Mouse (Mus musculus) thymus, adult 2 months (tissue): ENCODE measurements around the gene Boll.
"Not testable (repeated sequence)": the region's sequence is repeated elsewhere in the genome, so short reads cannot be mapped to it uniquely, and the experiment has no call there.

Experiments used
- CTCF ChIP-seq: fragments of 200-500 bp; IDR thresholded peaks from 2 replicates; pipeline ENCODE4 v1.5.1; 2012; ENCODE audit warnings: mild to moderate bottlenecking, control low read depth, low read length, moderate library complexity, borderline replicate concordance; ENCODE audit not compliant: control insufficient read depth, poor library complexity, insufficient read depth; ENCODE audit errors: extremely low read depth
- POLR2A ChIP-seq: fragments of 200-500 bp; IDR thresholded peaks from 2 replicates; pipeline ENCODE4 v1.6.1; 2012; ENCODE audit warnings: mild to moderate bottlenecking, low read length, control low read depth, moderate library complexity; ENCODE audit not compliant: control insufficient read depth, poor library complexity, insufficient read depth; ENCODE audit errors: extremely low read depth

DNA sequence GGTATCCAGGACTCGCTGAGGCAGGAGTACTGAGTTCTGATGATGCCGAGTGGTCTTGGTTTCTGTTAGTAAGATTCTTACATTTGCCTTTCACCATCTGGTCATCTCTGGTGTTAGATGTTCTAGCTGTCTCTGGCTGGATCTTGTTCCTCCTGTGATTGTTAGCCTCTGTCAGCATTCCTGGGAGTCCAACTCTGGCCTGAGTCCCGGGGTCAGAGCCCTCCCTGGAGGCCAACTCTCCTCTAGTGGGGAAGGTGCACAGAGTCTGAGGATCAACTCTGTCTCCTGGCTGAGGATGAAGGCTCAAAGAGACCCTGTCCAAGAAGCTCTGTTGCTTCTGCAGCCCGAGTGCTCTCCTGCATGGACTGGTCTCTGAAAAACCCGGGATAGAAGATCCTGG lies 37.8 kb downstream of the Boll start:
- TF ChIP-seq CTCF, POLR2A: not testable (repeated sequence)
